Mouse (Mus musculus): ENCODE measurements around the gene Pkd1l3.

Pkd1l3 gene

DNA sequence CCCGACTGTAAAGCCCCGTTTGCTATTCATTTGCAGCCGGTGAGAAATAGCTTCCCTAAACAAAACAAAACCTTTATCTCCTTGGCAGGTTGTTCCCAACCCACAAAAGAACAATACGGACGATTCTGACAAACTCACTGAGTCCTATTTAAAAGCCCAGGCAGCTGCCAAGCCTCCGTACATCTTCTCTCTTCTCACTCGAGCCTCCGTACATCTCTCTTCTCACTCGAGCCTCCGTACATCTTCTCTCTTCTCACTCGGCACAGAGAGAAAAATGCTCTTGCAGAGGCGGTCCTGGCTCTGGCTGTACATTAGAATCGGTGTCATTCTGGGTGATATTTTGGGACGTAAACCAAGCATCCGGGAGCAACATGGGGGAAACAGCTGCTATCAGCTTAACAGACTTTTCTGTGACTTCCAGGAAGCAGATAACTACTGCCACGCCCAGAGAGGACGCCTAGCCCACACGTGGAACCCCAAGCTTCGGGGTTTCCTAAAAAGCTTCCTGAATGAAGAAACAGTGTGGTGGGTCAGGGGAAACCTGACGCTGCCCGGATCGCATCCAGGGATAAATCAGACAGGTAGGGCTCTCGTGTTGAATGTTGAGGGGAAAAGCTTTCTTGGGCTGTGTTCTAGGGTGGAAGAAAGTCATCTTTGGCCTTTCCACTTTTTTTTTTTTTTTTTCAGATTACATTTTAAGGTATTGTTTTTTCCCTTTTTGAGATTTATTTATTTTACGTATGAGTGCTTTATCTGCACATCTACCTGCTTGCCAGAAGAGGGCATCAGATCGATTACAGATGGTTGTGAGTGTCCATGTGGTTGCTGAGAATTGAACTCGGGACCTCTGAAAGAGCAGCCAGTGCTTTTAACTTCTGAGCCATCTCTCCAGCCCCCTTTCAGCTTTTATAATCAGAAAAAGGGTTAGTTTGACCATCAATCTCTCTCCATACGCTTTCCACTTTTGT lies at the start of gene Pkd1l3:
TSS of gene Pkd1l3 (plus strand) at position 275 of the 968 bp plus-strand sequence.
- DNase-seq (ENCODE audit: extremely low read depth, low read depth): peak; percentile 83

DNA sequence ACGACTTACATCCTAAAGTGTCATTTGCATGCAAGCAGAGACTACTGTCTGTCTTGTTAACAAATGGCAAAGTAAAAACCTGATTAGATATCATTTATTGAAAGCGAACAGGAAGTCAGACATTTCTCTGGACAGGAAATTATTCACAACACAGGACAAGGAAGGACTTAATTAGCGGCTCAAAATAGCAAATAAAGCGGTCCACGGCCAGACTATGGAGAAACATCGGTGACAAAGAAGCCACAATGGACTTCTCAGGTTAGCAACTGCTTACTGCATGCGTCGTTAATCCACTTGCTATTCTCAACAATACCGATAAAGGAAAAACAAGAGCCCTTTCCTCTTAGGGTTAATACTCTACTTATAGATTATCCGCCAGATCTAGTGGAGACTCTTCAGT lies 49.6 kb upstream of the Pkd1l3 start:
- peak; percentile 22 for DNase-seq (ENCODE audit: extremely low read depth, low read depth)

DNA sequence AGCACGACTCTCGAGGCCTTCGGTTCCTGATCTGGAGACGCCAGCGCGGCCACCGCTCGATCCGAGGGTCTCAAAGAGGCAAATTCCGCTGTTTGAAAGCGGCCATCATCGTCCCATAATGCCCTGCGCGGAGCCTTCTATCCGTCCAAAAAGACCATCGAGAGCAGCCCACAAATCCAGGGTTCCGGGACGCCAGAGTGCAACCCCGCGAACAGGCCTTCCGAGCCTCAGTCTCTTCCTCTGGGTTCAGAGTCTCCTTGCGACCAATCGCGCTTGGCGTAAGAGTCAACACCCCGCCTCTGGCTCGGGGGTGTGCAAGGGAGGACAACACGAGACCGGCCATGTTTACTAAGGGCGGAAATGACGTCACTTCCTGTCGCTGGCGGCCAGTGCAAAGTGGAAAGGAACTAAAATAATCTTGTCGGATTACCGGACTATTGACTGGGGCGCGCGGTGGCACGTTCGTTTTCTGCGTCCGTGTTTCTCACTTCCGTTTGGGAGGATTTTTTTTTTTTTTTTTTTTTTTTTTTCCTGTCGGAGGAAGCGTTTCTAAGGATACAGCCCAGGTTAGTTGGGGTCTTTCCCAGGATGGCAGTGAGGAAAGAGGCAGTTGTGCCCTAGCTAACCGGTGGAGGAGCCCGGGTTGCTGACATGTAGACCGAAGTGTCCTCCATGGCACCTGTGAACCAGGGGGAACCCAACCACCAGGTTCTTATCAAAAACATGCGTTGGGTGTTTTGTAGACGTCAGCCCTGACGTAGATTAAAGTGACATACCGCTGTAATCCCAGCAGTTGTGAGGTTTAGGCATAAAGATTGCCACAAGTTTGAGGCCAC lies 48.6 kb upstream of the Pkd1l3 start, which contains the start of the genes Dhx38 and Txnl4b:
TSS of gene Dhx38 (minus strand) at position 364 of the 836 bp plus-strand sequence.
TSS of gene Txnl4b (plus strand) at position 395 of the 836 bp plus-strand sequence.
- DNase-seq (ENCODE audit: extremely low read depth, low read depth): peak; percentile 99

DNA sequence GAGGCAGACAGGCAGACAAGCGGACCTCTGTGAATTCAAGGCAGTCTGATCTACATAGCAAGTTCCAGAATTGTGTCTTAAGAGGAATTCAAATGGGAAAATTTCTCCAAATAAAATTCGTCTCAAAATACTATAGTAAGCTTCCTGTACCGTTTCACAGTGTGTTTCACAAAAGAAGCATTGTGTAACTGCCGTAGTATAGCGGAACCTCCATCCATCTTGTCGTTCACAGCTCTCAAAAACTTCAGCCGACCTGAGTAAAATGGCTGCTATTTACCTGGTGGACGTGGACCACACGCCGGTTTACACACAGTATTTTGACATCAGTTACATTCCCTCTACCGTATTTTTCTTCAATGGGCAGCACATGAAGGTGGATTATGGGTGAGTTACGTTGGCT lies 43.2 kb upstream of the Pkd1l3 start:
- no peak for DNase-seq (ENCODE audit: extremely low read depth, low read depth)

DNA sequence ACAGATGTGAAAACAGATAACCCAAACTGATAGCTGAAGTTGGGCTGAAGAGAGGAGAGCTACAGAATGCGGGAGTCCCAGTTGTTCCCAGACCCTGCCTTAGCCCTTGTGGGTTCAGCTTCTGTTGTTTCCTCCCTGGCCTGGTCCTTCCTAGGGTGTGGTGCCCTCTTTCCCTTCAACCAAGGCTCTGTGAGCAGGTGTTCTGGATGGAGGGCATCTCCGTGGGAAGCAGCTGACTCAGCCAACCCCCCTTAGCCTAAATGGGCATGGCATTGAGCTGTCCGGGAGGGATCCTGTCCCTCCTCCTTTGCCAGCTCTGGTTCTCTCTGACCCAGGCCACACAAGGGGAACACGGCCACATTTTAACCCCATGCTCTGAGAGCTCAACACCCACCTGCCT lies 38.0 kb upstream of the Pkd1l3 start:
- no peak for DNase-seq (ENCODE audit: extremely low read depth, low read depth)

DNA sequence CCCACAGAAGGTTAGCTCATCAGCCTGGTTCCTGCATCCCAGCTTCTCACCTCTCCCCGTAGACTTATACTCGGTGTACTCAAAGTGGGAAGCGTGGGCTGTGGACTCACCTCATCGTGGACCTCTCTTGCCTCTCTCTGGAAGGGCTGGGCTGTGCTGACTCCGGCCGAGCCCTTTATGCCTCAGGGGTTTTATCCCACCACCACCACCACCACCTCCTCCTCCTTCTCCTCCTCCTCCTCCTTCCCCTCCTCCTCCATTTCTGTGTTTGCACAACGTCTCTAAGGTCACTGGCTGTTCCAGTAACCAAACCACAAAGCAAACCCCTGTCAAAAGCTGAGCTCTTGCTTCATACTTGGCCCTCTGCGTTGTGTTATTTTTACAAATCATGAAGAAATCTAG lies 35.4 kb upstream of the Pkd1l3 start, which contains the start of gene Hp:
TSS of gene Hp (minus strand) at position 273 of the 402 bp plus-strand sequence.
- DNase-seq (ENCODE audit: extremely low read depth, low read depth): no peak

DNA sequence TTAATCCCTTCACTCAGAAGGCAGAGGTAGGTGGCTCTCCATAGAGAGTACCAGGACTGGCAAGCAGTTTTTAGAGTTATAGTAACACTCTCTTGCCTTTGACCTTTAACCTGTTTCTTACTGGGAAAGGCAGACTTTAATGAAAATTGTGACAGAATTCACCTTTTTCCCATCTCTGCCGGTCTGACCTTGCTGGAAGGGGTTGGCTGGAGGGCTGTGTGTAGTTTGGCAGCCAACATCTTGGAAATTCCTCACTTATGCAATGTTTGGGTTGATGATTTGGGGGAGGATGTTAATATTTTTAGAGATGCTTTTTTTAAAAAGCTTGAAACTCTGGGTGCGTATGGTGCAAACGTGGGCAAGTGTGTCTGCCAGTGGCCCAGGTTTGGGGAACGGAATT lies 30.0 kb upstream of the Pkd1l3 start:
- DNase-seq (ENCODE audit: extremely low read depth, low read depth): no peak

DNA sequence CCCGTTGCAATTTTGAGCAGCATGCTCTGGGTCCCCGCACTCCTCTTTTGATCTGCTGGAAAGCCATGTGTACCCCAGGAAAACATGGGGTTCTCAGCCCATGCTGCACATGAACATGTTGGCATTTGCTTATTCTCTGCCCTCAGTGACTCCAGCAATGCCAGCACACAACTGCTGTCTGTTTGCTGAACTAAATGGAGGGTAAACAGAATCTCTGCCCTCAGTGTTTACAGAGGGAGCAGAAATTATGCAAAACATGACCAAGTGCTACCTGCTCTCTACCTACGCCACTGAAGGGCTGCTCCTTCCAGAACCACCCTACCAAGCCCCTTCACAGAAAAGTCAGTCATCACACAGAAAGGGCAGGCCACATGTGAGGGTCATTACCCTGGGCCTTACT lies 29.5 kb upstream of the Pkd1l3 start:
- no peak for DNase-seq (ENCODE audit: extremely low read depth, low read depth)

DNA sequence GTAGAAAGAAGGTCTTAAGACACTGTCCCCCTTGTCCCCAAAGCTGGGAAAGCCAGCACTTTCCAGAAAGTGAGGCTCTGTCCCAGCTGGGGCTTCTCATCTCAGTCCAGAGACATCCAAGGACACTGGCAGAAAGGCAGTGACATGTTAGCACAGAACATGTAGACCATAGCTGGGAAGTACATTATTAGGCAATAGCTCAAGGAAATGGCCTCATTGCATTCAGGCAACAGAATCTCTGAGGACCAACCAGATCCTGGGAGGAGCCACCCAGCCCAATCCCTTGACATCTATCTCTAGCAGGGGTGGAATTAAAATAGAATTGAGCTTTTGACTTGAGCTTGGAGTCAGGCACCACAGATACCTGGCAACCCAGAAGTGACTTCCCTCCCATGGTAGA lies 28.7 kb upstream of the Pkd1l3 start:
- no peak for DNase-seq (ENCODE audit: extremely low read depth, low read depth)

DNA sequence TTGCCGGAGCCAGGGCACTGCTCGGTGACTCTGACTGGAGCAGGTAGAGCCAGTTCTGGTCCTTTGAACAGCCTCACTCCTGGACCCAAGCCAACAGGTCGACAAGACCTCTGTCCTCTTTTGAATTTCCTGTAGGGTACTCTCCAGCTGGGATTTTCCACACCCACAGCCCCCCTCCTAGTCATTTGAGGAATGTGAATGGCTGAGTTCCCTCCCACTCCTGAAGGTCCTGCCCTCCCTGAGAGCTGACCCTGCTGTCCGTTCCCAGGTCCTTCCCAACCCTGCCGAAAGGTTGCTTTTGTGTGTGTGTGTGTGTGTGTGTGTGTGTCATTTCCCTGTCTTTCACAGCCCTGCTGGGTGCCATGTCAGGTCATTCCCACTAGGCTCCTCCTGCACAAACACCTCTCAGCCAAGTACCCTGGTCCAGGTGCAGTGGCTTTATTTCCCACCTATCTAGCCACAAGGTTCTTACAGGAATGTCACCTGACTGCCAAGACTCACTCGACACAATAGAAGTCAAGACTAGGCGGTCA lies 27.3 kb upstream of the Pkd1l3 start:
- no peak for DNase-seq (ENCODE audit: extremely low read depth, low read depth)

DNA sequence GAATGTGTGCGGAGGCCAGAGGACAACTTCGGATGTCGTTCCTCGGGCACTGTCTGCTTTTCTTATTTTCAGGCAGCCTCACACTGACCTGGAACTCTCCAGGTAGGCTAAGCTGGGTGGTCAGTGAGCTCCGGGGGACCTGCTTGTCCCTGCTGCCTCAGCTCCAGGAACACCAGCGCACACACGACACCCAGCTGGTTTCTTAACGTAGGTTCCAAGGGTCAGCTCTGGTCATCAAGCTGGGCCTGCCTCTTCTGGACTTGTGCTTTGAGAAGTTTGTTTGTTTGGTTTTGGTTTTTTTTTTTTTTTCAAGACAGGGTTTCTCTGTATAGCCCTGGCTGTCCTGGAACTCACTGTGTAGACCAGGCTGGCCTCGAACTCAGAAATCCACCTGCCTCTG lies 23.4 kb upstream of the Pkd1l3 start:
- no peak for DNase-seq (ENCODE audit: extremely low read depth, low read depth)

DNA sequence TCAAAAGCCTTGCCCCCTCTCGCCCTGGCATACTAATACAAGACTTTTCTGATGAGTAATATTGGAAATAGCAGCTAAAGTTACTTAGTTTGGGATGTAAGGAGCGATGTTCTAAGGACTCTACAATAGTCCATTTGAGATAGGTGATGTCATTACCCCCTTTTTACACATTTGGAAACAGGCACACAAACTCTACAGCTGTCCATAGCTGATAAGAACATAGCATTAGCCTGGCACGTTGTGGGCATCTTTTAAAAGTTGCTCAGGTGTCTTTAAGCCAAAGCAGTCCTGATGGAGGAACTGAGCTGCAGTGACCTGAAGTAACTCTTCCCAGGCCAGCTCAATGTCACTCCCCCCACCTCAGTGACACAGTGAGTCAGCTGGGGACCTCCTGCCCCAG lies 22.9 kb upstream of the Pkd1l3 start:
- DNase-seq (ENCODE audit: extremely low read depth, low read depth): no peak

DNA sequence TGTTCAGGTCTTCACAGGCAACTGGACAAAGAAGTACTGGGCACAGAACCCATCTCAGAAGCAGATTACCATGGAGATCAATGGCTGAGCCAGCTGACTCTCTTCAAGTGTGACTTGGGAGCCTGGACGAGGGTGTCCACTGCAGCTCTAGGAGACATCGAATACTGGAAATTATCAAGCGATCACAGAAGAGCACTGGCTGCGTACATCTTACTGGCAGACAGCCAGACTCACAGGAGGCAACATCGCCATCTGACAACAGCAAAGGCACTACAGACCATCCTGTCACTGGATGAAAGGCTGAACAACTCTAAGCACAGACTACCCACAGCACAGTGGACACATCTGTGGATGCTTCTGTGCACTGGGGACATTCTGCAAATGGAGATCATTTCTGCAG lies 22.2 kb upstream of the Pkd1l3 start:
- no peak for DNase-seq (ENCODE audit: extremely low read depth, low read depth)

DNA sequence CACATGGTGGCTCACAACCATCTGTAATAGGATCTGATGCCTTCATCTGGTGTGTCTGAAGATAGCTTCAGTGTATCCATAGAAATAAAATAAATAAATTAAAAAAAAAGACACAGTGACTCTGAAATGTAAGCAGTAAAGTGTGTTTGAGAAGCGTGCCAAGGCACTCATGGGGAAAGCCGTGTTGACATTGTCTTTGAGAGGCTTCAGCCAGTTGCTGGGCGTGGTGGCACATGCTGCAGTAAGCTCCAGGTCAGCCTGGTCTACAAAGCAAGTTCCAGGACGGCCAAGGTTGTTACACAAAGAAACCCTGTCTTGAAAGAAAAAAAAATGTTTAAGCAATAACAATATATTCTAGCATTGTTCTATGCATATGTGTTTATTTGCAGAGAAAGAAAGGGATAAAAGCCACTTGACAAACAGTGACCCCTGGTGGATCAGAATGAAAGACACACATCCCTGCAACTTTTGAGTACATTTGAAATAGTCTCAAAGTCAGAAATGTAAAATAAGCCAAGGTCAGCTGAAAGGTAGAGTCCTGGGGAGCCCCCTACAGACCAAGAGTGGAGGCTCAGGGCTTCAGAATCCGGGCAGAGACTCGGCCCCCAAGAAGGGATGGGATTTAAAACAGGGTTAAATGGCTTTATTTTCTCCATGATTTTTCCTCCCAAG lies 21.1 kb upstream of the Pkd1l3 start:
- peak; percentile 54 for DNase-seq (ENCODE audit: extremely low read depth, low read depth)

DNA sequence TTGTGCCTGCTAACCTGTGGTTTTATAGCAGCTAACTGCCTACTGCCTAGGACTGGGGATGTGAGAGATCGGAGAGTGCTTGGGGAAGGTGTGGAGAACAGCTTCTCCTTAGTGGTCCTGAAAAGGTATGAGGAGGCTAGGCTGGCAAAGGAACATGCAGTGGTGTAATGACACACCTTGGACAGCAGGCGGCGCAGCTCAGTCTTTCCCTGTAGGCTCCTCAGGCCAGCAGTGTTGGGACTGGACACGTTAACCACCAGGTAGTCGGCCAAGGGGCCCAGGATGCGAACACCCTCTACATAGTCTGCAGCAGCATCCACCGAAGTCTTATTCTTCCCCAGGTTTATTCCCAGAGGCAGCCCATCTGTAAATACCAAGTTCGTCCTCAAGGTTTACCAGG lies 18.5 kb upstream of the Pkd1l3 start:
- no peak for DNase-seq (ENCODE audit: extremely low read depth, low read depth)

DNA sequence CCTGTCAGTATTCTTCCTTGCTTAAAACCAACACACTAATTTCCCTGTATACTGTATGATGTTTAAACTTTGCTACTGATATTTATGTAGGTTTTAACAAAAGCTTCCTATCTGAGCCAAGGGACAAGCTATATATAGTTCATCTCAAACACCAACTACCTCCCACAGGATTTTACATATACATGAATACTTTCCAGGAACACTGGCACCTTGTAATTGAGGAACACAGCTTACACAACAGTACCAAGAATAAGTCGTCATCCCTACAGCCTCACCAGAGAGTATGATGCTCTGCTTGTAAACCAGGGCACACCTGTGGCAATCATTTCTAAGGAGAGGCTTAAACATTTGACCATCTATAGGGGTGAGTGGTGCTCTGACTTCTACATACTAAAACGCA lies 7.6 kb upstream of the Pkd1l3 start:
- DNase-seq (ENCODE audit: extremely low read depth, low read depth): no peak

DNA sequence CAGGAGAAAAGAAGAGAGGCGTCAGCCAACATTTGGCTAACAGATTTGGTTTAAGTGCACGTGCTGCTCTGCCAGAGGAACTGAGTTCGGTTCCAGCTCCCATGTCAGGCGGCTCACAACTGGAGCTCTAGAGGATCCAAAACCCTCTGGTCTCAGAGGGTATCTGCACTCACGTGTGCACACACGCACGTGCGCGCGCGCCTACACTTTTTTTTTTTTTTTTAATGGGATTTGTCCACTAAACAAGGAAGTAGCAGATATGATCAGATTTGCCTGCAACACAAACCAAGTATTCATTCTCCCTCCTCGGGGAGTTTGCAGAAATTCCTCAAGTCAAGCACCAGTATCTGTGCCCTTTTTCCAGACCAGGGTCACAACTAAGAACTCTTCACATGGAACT lies 6.7 kb upstream of the Pkd1l3 start:
- peak; percentile 52 for DNase-seq (ENCODE audit: extremely low read depth, low read depth)

DNA sequence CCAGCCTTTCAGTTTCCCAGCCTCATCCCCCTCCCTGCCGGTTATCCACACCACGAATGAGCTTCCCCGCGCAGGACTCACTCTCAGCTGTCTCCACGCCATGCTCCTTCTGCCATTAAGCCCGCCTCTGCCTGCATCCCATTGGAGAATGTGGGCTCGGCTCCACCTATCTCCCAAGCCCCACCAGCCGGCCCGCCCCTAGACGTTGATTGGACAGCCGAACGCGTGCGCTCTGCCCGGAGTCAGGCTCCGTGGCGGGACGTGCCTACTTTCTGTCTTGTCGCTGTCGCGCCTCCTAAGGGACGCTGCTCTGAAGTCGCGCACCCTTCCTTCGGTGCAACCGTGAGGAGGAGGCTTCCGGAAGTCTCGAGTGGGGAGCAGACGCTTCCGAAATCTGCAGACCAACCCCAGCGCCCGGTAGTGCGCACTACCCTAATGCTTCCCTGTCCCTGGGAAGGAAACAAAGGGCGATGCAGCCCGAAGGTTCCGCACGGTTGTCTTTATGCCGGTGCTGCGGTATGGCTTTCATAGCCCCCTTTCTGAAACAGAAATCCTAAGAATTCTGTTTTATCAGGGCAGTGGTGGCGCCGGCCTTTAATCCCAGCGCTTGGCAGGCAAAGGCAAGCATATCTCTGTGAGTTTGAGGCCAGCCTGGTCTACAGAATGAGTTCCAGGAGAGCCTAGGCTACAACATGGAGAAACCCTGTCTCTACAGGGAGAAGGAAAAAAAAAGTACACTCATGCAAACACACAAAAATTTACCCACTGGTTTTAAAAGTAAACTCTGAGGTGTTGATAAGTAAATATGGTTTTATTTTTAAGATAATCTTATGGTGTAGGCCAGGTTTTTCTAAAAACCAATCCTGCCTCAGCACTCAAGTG lies 5.8 kb upstream of the Pkd1l3 start, which contains the start of gene Dhodh:
TSS of gene Dhodh (minus strand) at position 403 of the 882 bp plus-strand sequence.
- DNase-seq (ENCODE audit: extremely low read depth, low read depth): peak; percentile 92

DNA sequence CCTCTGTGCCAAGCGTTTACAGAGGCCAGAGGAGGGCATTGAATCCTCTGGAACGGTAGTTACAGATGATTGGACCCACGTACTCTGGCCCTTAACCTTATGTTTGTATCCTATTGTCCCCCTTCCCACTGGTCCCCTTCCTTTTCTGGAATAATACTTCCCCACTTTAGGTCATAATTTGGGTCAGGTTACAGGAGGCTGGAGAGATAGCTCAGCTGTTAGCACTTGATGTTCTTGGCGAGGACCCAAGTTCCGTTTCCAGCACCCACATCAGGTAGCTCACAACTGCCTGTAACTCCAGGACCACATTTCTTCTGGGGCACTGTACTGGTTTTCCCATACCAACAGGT lies 5.2 kb upstream of the Pkd1l3 start:
- DNase-seq (ENCODE audit: extremely low read depth, low read depth): peak; percentile 66

DNA sequence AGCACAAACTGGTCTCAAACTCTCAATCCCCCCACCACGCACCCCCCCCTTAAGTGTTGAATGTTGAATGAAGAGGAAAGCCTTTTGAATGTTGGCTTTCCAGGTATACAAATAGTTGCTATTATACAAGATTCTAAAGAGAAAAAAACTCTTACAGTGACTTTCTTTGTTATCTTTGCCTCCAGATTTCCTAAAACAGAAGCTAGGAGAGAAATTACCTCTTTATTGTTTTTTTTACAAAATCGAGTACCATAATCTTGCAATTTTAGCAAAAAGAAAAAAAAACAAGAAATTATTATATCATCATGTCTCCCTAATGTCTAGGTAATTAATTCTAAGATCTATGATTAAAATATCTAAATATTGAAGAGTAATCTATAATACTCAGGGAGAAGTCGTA lies 1.3 kb downstream of the Pkd1l3 start:
- DNase-seq (ENCODE audit: extremely low read depth, low read depth): no peak

Measured in MEL-GATA-1-ER (cell line).